Mouse (Mus musculus) adrenal gland, adult (tissue): ENCODE results near the gene Gtf2h1.
"Not testable (repeated sequence)": the region's sequence is repeated elsewhere in the genome, so short reads cannot be mapped to it uniquely, and the experiment has no call there.

Experiments used
- DNase-seq, 2 experiments: peaks; one replicate each; pipeline ENCODE4 v3.0.0; 2022 to 2023; ENCODE audit warnings: low spot score in 1 of 2; ENCODE audit not compliant: inconsistent age in 2 of 2

The Gtf2h1 gene

DNA sequence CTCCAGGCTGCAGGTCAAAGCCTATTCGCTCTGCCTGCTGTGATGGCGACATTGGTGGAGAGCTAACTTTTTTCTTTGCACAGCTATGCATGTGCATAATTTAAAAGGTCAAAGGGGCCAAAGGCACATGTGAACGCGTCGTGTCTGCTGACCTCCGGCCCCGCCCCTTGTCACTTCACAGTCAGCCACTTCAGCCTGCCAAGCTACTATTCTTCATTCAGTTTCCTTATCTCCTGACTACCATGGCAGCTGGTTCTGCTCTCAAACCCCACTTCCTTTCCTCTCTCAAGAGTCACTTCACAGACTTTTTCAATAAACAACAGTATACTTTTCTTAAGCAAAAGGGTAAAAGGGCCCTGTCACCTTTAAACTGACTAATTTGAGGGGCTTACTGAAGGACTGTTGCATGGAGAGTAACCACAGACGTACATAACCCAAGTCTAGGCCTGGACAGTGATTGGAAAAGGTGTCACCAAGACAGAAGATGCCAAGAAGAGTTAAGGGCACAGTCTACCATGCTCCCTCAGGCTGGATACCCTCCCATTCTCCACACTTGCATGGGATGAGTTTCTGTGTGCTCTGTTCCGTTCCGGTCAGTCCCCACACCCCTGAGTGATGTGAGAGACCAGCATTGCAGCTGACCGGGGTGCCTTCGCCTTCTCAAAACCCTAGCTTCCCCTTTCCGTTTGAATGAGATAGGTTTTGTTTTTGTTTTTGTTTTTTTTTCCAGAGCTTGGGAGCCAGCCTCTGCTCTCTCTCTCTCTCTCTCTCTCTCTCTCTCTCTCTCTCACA is 35.1 kb downstream of the Gtf2h1 start:
- no peak for DNase-seq

DNA sequence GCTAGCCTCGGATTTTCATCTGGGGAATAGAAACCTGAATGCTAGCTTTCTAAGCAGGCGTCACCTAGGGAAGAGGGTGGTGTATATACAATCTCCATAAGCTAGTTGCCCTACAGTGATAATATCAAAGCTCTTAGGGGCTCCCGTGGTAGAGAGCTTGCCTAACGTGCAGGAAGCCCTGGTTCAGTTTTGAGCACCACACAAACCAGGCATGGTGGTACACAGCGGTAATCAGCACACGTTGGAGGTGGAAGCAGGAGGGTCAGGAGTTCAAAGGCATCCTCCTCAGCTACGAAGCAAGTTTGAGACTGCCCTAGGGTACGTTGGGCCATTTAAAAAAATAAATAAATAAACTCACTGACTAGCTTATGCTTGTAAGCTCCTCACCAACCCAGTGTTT is 35.8 kb downstream of the Gtf2h1 start:
- DNase-seq, result no peak

DNA sequence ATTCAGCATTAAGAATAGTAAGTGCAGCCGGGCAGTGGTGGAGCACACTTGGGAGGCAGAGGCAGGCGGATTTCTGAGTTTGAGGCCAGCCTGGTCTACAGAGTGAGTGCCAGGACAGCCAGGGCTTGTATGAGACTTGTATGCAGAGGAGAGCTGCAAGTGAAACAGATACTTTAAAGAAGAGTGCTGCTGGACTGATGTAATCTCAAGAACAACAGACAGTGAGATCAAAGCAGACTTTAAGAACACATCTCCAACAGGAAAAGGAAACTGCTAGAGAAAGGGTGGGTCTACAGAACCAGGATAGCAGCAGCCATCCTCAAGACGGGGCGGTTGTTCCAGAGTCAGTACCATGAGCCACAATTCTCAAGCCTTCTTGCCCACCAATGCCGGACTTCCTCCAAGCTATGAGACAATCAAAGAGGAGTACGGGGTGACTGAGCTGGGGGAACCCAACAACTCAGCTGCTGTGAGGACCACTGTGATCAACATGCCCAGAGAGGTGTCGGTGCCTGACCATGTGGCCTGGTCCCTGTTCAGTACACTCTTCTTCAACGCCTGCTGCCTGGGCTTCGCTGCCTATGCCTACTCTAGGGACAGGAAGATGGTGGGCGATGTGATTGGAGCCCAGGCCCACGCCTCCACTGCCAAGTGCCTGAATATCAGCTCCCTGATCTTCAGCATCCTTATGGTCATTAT is 36.4 kb downstream of the Gtf2h1 start:
- DNase-seq, result not testable (repeated sequence)

DNA sequence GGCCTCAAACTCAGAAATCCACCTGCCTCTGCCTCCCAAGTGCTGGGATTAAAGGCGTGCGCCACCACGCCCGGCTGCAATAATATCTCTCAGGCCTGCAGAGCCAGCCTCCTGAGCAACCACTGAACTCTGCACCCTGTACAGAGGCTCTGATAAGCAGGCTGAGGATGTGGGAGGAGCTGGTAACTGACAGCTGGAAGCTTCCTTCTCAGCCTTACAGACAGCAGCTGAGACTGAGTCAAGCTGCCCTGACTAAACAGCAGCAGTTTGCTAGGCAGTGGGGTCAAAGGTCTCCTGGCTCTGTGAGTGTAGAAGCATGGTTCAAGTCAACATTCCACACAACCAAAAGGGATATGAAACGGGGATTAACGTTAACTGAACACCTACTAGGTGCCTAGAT is 37.4 kb downstream of the Gtf2h1 start:
- peak; percentile 23 to 51 for DNase-seq

DNA sequence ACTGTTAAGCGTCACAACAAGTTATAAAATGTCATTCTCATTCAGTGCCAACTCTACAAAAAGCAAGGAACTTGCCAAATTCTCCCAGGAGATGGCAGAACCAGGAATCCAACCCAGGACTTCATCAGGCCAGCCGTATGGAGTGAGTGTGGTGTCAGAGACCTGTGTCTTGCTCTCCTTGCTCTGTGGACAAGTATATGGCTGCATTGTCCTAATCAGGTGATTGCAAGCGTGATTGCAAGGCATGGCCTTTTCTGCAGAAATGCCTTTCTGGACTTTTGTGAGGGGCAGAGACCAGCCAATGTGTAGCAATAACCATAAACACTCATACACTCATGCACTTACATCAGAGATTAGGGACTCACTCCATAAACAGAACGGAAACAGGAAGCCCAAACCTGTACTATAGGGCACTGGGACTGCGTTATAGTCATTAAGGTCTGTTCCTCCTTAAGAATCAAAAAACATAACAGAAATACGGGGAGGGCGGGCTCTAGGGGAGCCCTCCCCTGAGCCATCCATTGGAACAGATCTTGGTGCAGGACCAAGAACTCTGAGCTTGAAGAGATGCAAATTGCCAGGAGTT is 37.9 kb downstream of the Gtf2h1 start:
- DNase-seq, result no peak

DNA sequence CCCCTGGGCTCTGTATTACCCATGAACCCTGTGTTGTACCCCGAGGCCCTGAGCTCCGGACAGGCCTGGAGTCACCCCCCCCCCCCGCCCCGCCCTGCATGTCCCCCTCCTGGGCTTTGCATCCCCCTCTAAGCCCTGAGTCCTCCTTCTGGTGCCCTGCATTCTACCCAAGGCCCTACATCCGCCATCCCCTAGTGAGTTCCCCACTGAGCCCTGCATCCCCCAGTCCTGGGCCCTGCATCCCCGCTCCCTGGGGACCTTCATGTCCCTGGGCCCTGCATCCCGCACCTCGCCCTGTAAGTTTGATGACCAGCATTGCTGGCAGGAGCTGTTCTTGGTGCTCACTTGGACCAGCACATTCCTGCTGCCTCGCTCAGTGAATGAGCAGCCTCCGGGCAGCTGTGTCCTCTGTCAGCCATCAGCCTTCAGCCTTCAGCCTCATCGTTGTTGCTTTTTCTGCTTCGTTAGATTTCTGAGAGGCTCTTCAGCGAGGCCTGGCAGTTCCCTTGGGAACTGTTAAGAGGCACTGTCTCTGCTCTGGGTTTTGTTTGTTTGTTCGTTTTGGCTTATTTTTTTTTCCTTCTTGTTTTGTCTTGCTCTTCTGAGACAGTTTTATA is 39.2 kb downstream of the Gtf2h1 start:
- DNase-seq, result no peak

DNA sequence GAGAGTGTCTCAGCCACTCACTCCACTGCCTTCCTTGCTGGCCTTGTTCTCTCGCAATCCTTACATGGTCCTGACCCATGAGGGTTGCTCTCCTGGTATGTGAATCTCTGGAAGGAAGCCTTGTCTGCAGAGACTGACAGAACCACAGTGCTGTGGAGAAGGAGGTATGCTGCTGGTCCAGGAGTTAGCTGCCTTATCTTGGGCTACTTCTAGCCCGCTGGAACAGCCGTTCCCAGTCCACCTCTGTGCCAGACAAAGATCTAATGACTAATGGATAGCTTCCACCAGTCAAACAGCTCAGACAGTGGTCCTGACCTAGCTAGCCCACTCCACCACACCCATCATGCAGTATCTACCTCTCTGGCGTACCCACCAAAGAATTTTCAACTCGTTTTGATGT is 40.5 kb downstream of the Gtf2h1 start:
- no peak for DNase-seq

DNA sequence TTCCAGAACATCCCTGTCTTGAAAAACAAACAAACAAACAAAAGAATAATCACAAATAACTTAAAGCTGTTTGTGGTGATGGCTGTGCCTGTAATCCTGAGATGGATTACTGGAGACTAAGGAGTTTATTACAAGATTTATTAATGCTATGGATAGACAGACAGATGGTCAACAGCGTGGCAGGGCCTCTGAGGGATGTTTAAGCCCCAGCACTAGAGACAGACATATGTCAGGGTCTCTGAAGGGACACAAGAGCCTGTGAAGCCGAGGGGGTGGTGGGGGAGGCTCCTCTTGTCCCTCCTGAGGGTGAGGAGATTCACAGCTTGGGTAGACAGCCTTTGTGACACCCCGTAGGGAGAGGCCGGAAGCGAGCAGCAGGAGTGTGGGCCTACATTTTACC is 41.2 kb downstream of the Gtf2h1 start:
- no peak for DNase-seq

DNA sequence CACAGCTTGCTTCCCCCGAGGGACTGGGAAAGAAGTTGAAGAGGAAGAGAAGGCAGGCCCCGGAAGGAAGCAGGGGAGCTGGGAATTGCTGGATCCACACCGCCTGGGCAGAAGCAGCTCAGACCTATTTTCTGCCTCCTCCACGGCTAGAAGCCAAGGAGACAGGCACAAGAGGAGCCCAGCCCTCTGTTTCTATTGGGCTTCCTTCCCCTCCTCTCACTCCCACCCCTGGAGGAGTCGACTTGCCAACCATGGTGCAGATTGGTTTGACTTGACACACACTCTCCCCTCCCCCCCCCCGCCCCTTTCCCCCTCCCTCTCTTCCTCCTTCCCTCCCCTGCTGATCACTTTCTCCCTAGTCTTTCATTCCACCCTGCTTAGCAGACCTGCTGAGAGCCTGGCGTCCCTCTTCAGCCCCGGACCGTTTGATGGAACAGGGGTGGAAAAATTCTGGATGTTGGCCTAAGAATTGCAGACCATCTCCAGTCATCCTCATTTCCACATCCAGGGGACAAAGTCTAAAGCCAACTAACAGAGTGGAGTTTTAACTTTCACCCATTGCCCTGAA is 42.3 kb downstream of the Gtf2h1 start:
- peak in 1 of 2 experiments; percentile 48 for DNase-seq

DNA sequence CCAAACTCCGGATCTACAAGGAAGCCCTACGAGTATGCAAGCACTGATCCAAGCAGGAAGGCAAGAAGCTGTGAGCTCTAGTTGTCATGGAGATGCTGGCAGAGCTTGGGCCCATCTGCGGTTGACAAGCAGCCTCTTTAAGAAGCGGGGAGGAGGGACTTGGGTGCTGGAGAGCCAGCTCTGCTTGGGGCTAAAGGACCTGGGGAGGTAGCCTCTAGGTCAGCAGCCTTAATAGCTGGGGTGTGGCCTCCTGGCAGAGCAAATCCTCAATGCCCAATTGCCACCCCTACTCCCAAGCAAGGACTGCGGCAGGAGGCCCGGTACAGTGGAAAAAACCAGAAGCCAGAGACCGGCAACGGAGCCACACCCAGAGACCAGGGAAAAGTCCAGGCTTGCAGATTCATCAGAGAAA is 43.0 kb downstream of the Gtf2h1 start:
- peak; percentile 66 to 86 for DNase-seq

DNA sequence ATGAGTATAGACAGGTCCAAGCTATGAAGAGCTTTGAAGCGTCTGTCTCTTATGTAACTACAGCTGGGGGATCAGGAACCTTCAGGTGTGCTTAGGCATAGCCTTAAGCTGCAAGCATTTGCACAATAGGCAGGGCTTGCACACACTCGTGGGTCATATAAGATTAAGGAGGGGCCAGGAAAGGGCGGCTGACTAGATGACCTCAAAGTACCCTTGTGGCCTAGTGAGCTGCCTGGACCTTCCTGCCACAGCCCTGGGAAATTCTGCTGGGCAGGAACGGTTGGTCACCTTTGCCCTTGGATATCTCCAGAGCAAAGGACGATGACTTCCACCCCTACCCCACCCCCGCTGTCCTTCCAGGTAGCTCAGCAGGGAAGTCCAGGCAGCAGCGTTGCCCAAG is 43.5 kb downstream of the Gtf2h1 start:
- peak; percentile 20 to 63 for DNase-seq

DNA sequence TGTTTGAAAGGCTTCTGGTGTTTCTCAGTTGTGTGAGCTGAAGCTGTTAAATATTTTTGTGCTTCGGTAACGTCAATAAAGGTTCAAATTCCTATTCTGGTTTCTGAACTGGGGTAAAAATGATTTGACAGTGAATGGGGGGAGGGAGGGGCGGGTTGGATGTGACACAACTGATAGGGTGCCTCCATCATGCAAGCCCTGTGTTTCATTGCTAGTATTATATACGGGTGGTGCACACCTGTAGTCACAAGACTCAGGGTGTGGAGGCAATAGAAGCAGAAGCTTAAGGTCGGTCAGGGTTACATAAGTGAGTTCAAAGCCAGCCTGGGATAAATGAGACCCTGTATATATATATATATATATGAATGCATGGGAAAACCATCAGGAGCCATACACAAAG is 44.0 kb downstream of the Gtf2h1 start:
- DNase-seq, result no peak

DNA sequence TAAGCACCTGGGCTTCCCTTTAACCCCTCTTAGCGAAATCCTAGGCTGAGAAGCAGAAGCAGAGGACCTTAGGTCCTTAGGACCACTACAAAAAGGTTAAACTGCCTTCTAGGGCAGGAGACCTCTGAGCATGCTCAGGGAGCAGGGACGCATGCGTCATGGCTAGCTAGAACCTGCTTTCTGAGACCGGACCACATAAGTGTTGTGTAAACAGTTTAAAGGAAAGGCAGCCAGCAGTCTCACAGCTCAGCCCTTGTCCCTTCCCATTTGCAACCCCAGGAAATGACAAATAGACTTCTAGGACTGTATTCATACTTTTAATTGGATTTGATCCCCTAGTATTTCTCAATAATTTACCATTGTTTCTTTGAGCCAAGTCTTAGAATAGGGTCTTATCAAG is 44.4 kb downstream of the Gtf2h1 start:
- no peak for DNase-seq

DNA sequence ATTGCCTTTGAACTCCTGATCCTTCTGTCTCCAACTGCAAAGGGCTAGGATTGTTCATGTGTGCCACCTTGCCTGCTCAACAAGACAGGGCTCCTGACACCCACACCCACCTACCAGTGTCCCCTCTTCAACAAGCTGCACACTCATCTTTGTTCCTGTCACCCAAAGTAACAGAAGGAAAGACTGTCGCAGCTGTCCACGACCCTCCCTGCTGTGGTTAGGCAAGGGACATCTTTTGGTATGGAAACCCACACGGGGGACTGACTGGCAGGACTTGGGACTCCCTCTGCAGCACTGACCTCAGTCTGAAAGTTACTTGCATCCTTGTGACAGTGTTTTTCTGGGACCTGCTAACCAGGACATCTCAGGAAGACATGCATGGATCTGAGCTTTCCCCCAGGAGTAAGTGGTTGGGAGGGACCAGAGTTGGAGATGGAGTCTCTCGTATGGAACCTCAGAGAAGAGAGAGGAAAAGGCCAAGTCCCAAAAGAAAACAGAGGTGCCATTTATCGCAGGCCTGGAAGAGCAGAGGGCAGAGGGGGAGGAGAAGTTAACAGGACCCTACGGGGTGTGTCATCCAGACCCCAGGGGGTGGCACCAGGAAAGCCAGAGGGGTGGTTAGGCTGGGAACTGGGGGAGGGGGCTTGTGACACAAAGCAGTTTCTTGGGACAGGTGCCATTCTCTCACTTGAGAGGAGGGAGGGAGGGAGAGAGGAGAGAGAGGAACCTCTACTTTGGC is 45.1 kb downstream of the Gtf2h1 start, which contains the start of gene Ldha:
Gene Ldha (plus strand): TSS at position 689 of the 739 bp plus-strand sequence.
- DNase-seq, result no peak

DNA sequence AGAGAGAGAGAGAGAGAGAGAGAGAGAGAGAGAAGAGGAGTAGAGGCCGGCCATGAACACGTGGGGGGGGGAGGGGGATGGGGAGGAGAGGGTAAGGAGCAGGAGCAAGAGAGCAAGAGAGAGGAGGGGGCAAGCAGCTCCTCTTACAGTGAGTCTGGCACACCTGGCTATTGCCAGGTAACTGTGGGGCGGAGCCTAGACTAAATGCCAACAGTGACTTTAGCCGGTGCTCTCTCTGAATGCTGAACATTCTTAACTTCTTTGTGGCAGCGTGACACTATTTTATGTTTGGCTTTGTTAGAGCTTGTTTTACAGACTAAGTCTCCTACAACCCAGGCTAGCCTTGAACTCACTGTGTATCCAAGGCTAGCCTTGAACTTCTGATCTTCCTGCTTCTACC is 46.4 kb downstream of the Gtf2h1 start:
- DNase-seq, result no peak

DNA sequence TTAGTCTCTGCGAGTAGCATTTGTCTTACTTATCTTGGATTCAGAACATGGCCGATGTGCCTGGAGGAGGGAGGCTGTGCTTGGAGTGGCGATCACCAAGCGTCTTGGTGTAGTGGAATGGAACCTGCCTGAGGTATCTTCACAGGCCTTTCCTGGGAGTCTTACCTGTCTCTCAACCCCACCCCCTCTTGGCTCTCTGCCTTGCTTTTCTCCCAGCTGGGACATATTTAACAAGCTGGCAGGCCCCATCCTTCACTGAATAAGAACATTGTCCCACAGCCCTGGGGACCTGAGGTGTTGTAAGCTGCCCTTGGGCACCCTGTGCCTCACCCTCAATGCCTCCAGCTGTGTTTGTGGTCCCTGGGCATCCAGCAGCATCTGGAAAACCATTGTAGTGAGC is 47.7 kb downstream of the Gtf2h1 start:
- no peak for DNase-seq

DNA sequence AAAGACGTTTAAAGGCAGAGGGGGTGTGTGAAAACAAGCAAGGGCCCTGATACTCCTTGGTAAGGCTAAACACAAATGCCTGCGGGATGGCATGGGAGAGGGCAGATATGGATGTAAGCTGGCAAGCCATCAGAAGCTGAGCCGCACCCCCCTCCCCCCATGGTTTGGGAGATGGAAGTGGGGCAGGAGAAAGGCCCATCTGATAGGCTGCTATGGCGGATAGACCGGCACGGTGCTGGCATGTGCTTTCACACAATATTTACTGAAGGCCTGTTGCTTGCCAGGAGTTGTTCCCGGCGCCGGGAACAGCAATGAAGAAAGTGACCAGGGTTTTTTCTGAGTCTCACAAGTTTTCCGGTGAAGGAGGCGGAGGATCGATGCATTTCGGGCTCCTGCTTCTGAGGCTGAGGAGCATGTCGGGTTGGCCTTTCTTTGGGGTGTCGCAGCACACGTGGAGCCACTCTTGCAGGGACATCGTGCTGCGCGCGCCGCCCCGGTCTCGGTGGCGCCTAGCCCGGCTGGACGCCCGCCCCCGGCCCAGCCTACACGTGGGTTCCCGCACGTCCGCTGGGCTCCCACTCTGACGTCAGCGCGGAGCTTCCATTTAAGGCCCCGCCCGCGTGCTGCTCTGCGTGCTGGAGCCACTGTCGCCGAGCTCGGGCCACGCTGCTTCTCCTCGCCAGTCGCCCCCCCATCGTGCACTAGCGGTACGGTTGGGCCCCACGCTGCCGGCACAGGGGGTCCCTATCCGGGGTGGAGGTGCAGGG is 49.5 kb downstream of the Gtf2h1 start:
- peak; percentile 93 to 96 for DNase-seq

DNA sequence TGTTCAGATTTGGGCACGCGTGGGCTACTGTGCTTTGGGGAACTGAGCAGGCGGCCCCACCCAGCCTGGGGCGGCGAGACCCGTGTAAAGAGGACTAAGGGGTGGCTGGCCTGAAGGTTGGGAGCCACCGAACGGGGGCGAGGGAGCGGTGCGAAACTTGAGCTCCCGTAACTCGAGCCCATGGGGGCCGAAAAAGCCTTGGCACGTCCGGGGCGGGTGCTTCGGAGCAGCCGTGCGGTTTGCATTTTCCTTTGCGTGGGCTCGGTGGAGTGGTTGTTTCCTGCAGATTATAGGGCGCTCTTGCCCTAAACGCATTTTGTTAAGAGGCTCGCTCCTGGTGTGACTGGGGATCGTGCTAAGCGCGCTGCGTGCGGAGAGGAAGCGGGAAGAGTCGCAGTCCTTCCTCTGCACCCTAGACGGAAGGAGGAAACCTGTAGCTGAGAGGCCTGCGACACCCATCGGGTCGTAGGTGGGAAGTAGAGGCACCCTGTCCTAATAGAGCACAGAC is 50.1 kb downstream of the Gtf2h1 start:
- DNase-seq, result peak; percentile 48 to 81

DNA sequence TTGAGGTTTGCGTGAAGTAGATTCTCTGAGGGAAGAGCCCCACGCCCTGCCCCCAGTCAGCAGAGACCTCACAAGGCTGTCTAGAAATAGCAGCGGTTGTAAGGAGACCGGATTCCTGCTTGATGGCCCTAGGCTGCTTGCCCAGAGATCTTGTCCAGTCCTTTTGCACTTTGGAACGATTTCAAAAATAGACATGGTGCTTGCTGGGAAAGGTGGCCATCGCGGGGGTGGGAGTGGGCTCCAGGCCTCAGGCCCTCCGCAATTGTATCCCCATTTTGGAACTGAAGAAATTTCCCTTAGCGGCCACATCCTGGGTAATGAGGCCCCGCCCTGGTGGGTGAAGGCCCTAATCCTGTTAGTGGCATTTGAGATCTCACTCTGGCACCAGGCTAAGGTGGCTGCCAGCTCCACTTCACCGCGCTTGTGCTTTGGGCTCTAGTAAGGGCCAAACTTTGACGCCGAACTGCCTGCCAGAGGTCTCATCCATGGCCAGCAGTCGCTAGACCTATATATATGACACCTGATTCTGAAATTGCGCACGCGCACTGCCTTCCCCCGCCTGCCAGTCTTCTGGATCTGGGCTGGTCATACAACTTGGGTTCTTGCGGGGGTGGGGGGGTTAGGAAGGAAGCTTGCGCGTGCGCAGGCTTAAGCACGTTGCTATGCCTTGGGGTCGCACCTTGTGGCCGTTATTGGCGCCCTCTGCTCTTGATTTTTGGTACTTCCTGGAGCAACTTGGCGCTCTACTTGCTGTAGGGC is 50.8 kb downstream of the Gtf2h1 start:
- peak; percentile 63 to 83 for DNase-seq
